Mouse (Mus musculus) layer of hippocampus, adult 9-11 months (tissue): ENCODE measurements at regions not wholly inside any gene's neighbourhood (a gene's known extent, or its start where the extent isn't known, plus 50 kb on each side); places are given as distances from the start of the nearest gene placed in this dataset.

ENCODE experiments used
- DNase-seq: peaks from one replicate; pipeline ENCODE4 v3.0.0; 2022

GRCm38 (mm10) chr3:123754011-123754610 is 63.5 kb upstream of the Ndst3 start:
- DNase-seq: peak; percentile 33

GRCm38 (mm10) chr3:123754927-123755326 is 64.3 kb upstream of the Ndst3 start:
- peak; percentile 5 for DNase-seq

GRCm38 (mm10) chr3:123765911-123766556 is 75.4 kb upstream of the Ndst3 start:
- DNase-seq: no peak

- no peak for DNase-seq
These were observed 75.9 kb upstream of the Ndst3 start for GRCm38 (mm10) chr3:123766557-123766913.

- DNase-seq: no peak
These were observed 89.9 kb upstream of the Ndst3 start for GRCm38 (mm10) chr3:123780507-123780906.

- no peak for DNase-seq
These were observed 90.9 kb upstream of the Ndst3 start for GRCm38 (mm10) chr3:123781581-123781980.

GRCm38 (mm10) chr3:123784127-123784526 is 93.5 kb upstream of the Ndst3 start:
- DNase-seq: no peak

- DNase-seq: no peak
These were observed 103.4 kb upstream of the Ndst3 start for GRCm38 (mm10) chr3:123794011-123794410.

GRCm38 (mm10) chr3:123805338-123805737 is 114.7 kb upstream of the Ndst3 start:
- no peak for DNase-seq

GRCm38 (mm10) chr3:123806050-123806449 is 115.4 kb upstream of the Ndst3 start:
- DNase-seq: no peak

- no peak for DNase-seq
These were observed 115.9 kb upstream of the Ndst3 start for GRCm38 (mm10) chr3:123806546-123806945.

GRCm38 (mm10) chr3:123810018-123810942 is 119.6 kb upstream of the Ndst3 start:
- no peak for DNase-seq

GRCm38 (mm10) chr3:123810943-123811499 is 120.4 kb upstream of the Ndst3 start:
- no peak for DNase-seq

- DNase-seq: no peak
These were observed 138.1 kb upstream of the Ndst3 start for GRCm38 (mm10) chr3:123828790-123829189.

GRCm38 (mm10) chr3:123838385-123839170 is 147.9 kb upstream of the Ndst3 start:
- DNase-seq: no peak

GRCm38 (mm10) chr3:123846554-123846953 is 155.9 kb upstream of the Ndst3 start:
- no peak for DNase-seq

- DNase-seq: no peak
These were observed 158.0 kb upstream of the Ndst3 start for GRCm38 (mm10) chr3:123848663-123849062.

- DNase-seq: no peak
These were observed 162.2 kb upstream of the Ndst3 start for GRCm38 (mm10) chr3:123852889-123853288.

GRCm38 (mm10) chr3:123873709-123874108 is 183.1 kb upstream of the Ndst3 start:
- no peak for DNase-seq

GRCm38 (mm10) chr3:123893691-123894090 is 203.0 kb upstream of the Ndst3 start:
- DNase-seq: no peak

GRCm38 (mm10) chr3:123905928-123906721 is 215.5 kb upstream of the Ndst3 start:
- no peak for DNase-seq

GRCm38 (mm10) chr3:123918140-123918539 is 227.5 kb upstream of the Ndst3 start:
- DNase-seq: no peak
